Mouse (Mus musculus) MEL (cell line): ENCODE measurements around the gene Dnajc7. TPM values are rescaled to one million over a fixed set of nuclear protein-coding genes. Genes with fewer than 3 reads are reported as not detected.

Experiments used
- DNase-seq: peaks from one replicate; pipeline ENCODE4 v3.0.0; 2011; ENCODE audit warnings: low read depth, low spot score
- H3K27ac ChIP-seq: 2 replicates; pipeline ENCODE4 v1.5.1; 2012; ENCODE audit warnings: low read depth, mild to moderate bottlenecking, control low read depth, low read length, moderate library complexity; ENCODE audit not compliant: control insufficient read depth
- H3K27me3 ChIP-seq, 2 experiments: fragments of 150-350 bp in 1 of 2; sonication (generic) in 1 of 2; 2 replicates each; pipeline ENCODE4 v1.6.1; 2012; ENCODE audit warnings: low read length in 2 of 2, mild to moderate bottlenecking in 2 of 2, improper control_type of control experiment in 1 of 2, moderate library complexity in 1 of 2; ENCODE audit not compliant: insufficient read depth in 2 of 2, control insufficient read depth in 1 of 2
- H3K36me3 ChIP-seq, 2 experiments: 2 replicates each; pipeline ENCODE4 v1.6.1; 2012 to 2014; ENCODE audit warnings: low read length in 2 of 2, improper control_type of control experiment in 1 of 2, inconsistent platforms in 1 of 2, mild to moderate bottlenecking in 1 of 2; ENCODE audit not compliant: insufficient read depth in 2 of 2, control insufficient read depth in 1 of 2
- H3K4me1 ChIP-seq, 2 experiments: fragments of 150-350 bp in 1 of 2; sonication (generic) in 1 of 2; 2 replicates each; pipeline ENCODE4 v1.6.1; 2012; ENCODE audit warnings: low read length in 2 of 2, improper control_type of control experiment in 1 of 2, mild to moderate bottlenecking in 1 of 2; ENCODE audit not compliant: insufficient read depth in 2 of 2, control insufficient read depth in 1 of 2
- H3K4me3 ChIP-seq, 2 experiments: fragments of 150-350 bp in 1 of 2; sonication (generic) in 1 of 2; 2 replicates each; pipeline ENCODE4 v1.5.1; 2012; ENCODE audit warnings: low read depth in 2 of 2, low read length in 2 of 2, mild to moderate bottlenecking in 2 of 2, moderate library complexity in 2 of 2, control low read depth in 1 of 2, improper control_type of control experiment in 1 of 2; ENCODE audit not compliant: control insufficient read depth in 1 of 2, insufficient read depth in 1 of 2
- H3K79me2 ChIP-seq: 2 replicates; pipeline ENCODE4 v1.6.1; 2012; ENCODE audit warnings: mild to moderate bottlenecking, low read length, moderate library complexity; ENCODE audit not compliant: control insufficient read depth, poor library complexity, insufficient read depth
- H3K9ac ChIP-seq: 2 replicates; pipeline ENCODE4 v1.6.1; 2012; ENCODE audit warnings: low read depth, mild to moderate bottlenecking, control low read depth, low read length, moderate library complexity; ENCODE audit not compliant: control insufficient read depth, poor library complexity, severe bottlenecking
- H3K9me3 ChIP-seq: fragments of 150-350 bp; sonication (generic); replicated peaks from 2 replicates; pipeline ENCODE4 v1.6.1; 2012; ENCODE audit warnings: mild to moderate bottlenecking, low read length, improper control_type of control experiment, moderate library complexity; ENCODE audit not compliant: insufficient read depth
- BHLHE40 ChIP-seq: IDR thresholded peaks from 2 replicates; pipeline ENCODE4 v1.6.1; 2012; ENCODE audit warnings: low read depth, mild to moderate bottlenecking, inconsistent platforms, low read length, improper control_type of control experiment, borderline replicate concordance
- ELF1 ChIP-seq: IDR thresholded peaks from 2 replicates; pipeline ENCODE4 v1.6.1; 2014; ENCODE audit warnings: low read depth, mild to moderate bottlenecking, inconsistent platforms, low read length, improper control_type of control experiment, moderate library complexity
- GABPA ChIP-seq: IDR thresholded peaks from 2 replicates; pipeline ENCODE4 v1.6.1; 2012; ENCODE audit warnings: low read depth, mild to moderate bottlenecking, inconsistent platforms, low read length, improper control_type of control experiment, moderate library complexity
- JUND ChIP-seq: IDR thresholded peaks from 2 replicates; pipeline ENCODE4 v1.6.1; 2011; ENCODE audit warnings: low read depth, mild to moderate bottlenecking, improper control_type of control experiment, low read length
- KAT2A ChIP-seq: conservative IDR thresholded peaks from 2 replicates; pipeline ENCODE4 v1.6.1; 2012; ENCODE audit warnings: low read depth, low read length, improper control_type of control experiment, inconsistent platforms
- MAFK ChIP-seq: IDR thresholded peaks from 2 replicates; pipeline ENCODE4 v1.6.1; 2011; ENCODE audit warnings: low read depth, mild to moderate bottlenecking, low read length, improper control_type of control experiment, borderline replicate concordance
- MAZ ChIP-seq: IDR thresholded peaks from 2 replicates; pipeline ENCODE4 v1.6.1; 2012; ENCODE audit warnings: low read depth, mild to moderate bottlenecking, inconsistent platforms, low read length, improper control_type of control experiment
- MXI1 ChIP-seq: IDR thresholded peaks from 2 replicates; pipeline ENCODE4 v1.6.1; 2011; ENCODE audit warnings: mild to moderate bottlenecking, low read depth, low read length, improper control_type of control experiment
- MYB ChIP-seq: IDR thresholded peaks from 2 replicates; pipeline ENCODE4 v1.6.1; 2011; ENCODE audit warnings: mild to moderate bottlenecking, low read depth, low read length, improper control_type of control experiment
- MYC ChIP-seq: IDR thresholded peaks from 2 replicates; pipeline ENCODE4 v1.6.1; 2011; ENCODE audit warnings: low read depth, mild to moderate bottlenecking, low read length, improper control_type of control experiment, moderate library complexity
- NELFE ChIP-seq: IDR thresholded peaks from 2 replicates; pipeline ENCODE4 v1.6.1; 2011; ENCODE audit warnings: low read depth, low read length, improper control_type of control experiment
- POLR2AphosphoS2 ChIP-seq: IDR thresholded peaks from 2 replicates; pipeline ENCODE4 v1.6.1; 2011; ENCODE audit warnings: low read length, improper control_type of control experiment
- RAD21 ChIP-seq: IDR thresholded peaks from 2 replicates; pipeline ENCODE4 v1.6.1; 2011; ENCODE audit warnings: mild to moderate bottlenecking, low read depth, low read length, improper control_type of control experiment
- RCOR1 ChIP-seq: IDR thresholded peaks from 2 replicates; pipeline ENCODE4 v1.6.1; 2012; ENCODE audit warnings: low read depth, mild to moderate bottlenecking, inconsistent platforms, low read length, improper control_type of control experiment
- USF1 ChIP-seq: IDR thresholded peaks from 2 replicates; pipeline ENCODE4 v1.6.1; 2014; ENCODE audit warnings: low read depth, mild to moderate bottlenecking, inconsistent platforms, low read length, improper control_type of control experiment, moderate library complexity
- USF2 ChIP-seq, 2 experiments: IDR thresholded peaks; 2 replicates each; pipeline ENCODE4 v1.6.1; 2011 to 2012; ENCODE audit warnings: improper control_type of control experiment in 2 of 2, low read length in 2 of 2, borderline replicate concordance in 1 of 2, inconsistent platforms in 1 of 2, low read depth in 1 of 2, mild to moderate bottlenecking in 1 of 2; ENCODE audit not compliant: insufficient read depth in 1 of 2
- ZC3H11A ChIP-seq: IDR thresholded peaks from 2 replicates; pipeline ENCODE4 v1.6.1; 2012; ENCODE audit warnings: low read depth, mild to moderate bottlenecking, inconsistent platforms, low read length, improper control_type of control experiment
- ZMIZ1 ChIP-seq: IDR thresholded peaks from 2 replicates; pipeline ENCODE4 v1.6.1; 2012; ENCODE audit warnings: low read depth, mild to moderate bottlenecking, inconsistent platforms, low read length, improper control_type of control experiment, moderate library complexity
- polyA plus RNA-seq, 2 experiments: library from polyadenylated mRNA; stranded (reverse) in 1 of 2; unstranded in 1 of 2; fragments of >175 nt in 1 of 2; fragments of >200 nt in 1 of 2; gene quantifications; 2 replicates each; pipeline versions ENCODE4 v1.2.1 to v1.2.4; 2012; ENCODE audit warnings: low replicate concordance in 2 of 2, low read depth in 1 of 2; ENCODE audit not compliant: insufficient read length in 2 of 2, insufficient read depth in 1 of 2, missing spikeins in 1 of 2
- total RNA-seq: library from RNA; depleted of rRNA; stranded (reverse); fragments of 300-350 nt; gene quantifications from 2 replicates; pipeline ENCODE4 v1.2.3, GENCODE M21; 2012

Dnajc7 gene
- total and polyA plus RNA-seq, 3 experiments: 230 to 452 (median 346) TPM

GRCm38 (mm10) chr11:100594608-100595007, 25.4 kb downstream of the Dnajc7 start:
- Histone ChIP-seq H3K27ac (no peak overlapping the region), H3K9me3 (no peaks in the 10 kb centered on the region), H3K79me2 (no peaks in the 10 kb centered on the region), H3K4me1 (no peaks in the 10 kb centered on the region), H3K27me3 (no peaks in the 10 kb centered on the region), H3K4me3 (no peak overlapping the region), H3K9ac (no peak overlapping the region), H3K36me3 (peaks cover 0 to 64% of the 10 kb centered on the region in 2 experiments; a peak in 2 of 4 replicates)
- TF ChIP-seq MYB (no peak), JUND (no peak), MYC (no peak), MAZ (no peak), RCOR1 (no peak), ZC3H11A (no peak), ZMIZ1 (no peak), NELFE (no peak), USF2 (IDR thresholded peaks at IDR 0.05; ENCODE audit: borderline replicate concordance in 1 of 2, insufficient read depth in 1 of 2, low read depth in 1 of 2, low read length in 2 of 2) (no peak), BHLHE40 (no peak), MAFK (no peak), RAD21 (no peak)
- DNase-seq: no peak

GRCm38 (mm10) chr11:100592346-100593046, 27.5 kb downstream of the Dnajc7 start:
- DNase-seq: no peak
- TF ChIP-seq ELF1 (no peak), MXI1 (no peak), GABPA (no peak), MYC (no peak), KAT2A (no peak), POLR2AphosphoS2 (no peak), USF1 (no peak), MYB (no peak), MAZ (no peak)
- Histone ChIP-seq H3K27ac (no peak overlapping the region), H3K4me3 (no peak overlapping the region), H3K9me3 (no peaks in the 10 kb centered on the region), H3K36me3 (peaks cover 0 to 65% of the 10 kb centered on the region in 2 experiments; a peak in 2 of 4 replicates), H3K4me1 (no peaks in the 10 kb centered on the region), H3K9ac (no peak overlapping the region), H3K27me3 (no peaks in the 10 kb centered on the region), H3K79me2 (no peaks in the 10 kb centered on the region)
